Mouse (Mus musculus): ENCODE measurements around the gene Trim46.
A peak's percentile ranks its signal among the peaks of the same experiment; 100 is the strongest.

Gene Trim46

GRCm38 (mm10) chr3:89246261-89247100 is at the start of gene Trim46:
TSS of gene Trim46 (minus strand) at chr3:89246309.
- DNase-seq (ENCODE audit: low spot score) = peak; percentile 89

GRCm38 (mm10) chr3:89295685-89296230 is 49.6 kb upstream of the Trim46 start:
- no peak for DNase-seq (ENCODE audit: low spot score)

- no peak for DNase-seq (ENCODE audit: low spot score)
These were observed 48.1 kb upstream of the Trim46 start for GRCm38 (mm10) chr3:89294195-89294594.

- no peak for DNase-seq (ENCODE audit: low spot score)
These were observed 47.3 kb upstream of the Trim46 start for GRCm38 (mm10) chr3:89293247-89293918.

- no peak for DNase-seq (ENCODE audit: low spot score)
These were observed 46.2 kb upstream of the Trim46 start for GRCm38 (mm10) chr3:89292303-89292702.

- no peak for DNase-seq (ENCODE audit: low spot score)
These were observed 45.8 kb upstream of the Trim46 start for GRCm38 (mm10) chr3:89291874-89292273.

- DNase-seq (ENCODE audit: low spot score) = no peak
These were observed 42.4 kb upstream of the Trim46 start for GRCm38 (mm10) chr3:89288503-89288928.

- DNase-seq (ENCODE audit: low spot score) = no peak
These were observed 41.2 kb upstream of the Trim46 start for GRCm38 (mm10) chr3:89287286-89287685.

- DNase-seq (ENCODE audit: low spot score) = no peak
These were observed 39.4 kb upstream of the Trim46 start for GRCm38 (mm10) chr3:89285526-89285925.

- DNase-seq (ENCODE audit: low spot score) = no peak
These were observed 38.2 kb upstream of the Trim46 start for GRCm38 (mm10) chr3:89284261-89284660.

GRCm38 (mm10) chr3:89282291-89282643 is 36.2 kb upstream of the Trim46 start:
- DNase-seq (ENCODE audit: low spot score) = no peak

- DNase-seq (ENCODE audit: low spot score) = peak; percentile 81
These were observed 35.6 kb upstream of the Trim46 start for GRCm38 (mm10) chr3:89281579-89282290.

GRCm38 (mm10) chr3:89280606-89281511 is 34.8 kb upstream of the Trim46 start, which contains the start of gene Efna1:
TSS of gene Efna1 (minus strand) at chr3:89281142.
- peak; percentile 53 for DNase-seq (ENCODE audit: low spot score)

GRCm38 (mm10) chr3:89280050-89280605 is 34.0 kb upstream of the Trim46 start:
- no peak for DNase-seq (ENCODE audit: low spot score)

- peak; percentile 70 for DNase-seq (ENCODE audit: low spot score)
These were observed 33.2 kb upstream of the Trim46 start for GRCm38 (mm10) chr3:89279153-89279890.

- DNase-seq (ENCODE audit: low spot score) = no peak
These were observed 32.5 kb upstream of the Trim46 start for GRCm38 (mm10) chr3:89278643-89279042.

GRCm38 (mm10) chr3:89278107-89278506 is 32.0 kb upstream of the Trim46 start:
- DNase-seq (ENCODE audit: low spot score) = no peak

GRCm38 (mm10) chr3:89277281-89278021 is 31.3 kb upstream of the Trim46 start:
- no peak for DNase-seq (ENCODE audit: low spot score)

- DNase-seq (ENCODE audit: low spot score) = no peak
These were observed 30.0 kb upstream of the Trim46 start for GRCm38 (mm10) chr3:89276061-89276460.

Data from testis, postnatal 14 days (tissue).